Mouse (Mus musculus) ES-E14 (cell line): ENCODE data around the gene Osbpl9. TPM values are rescaled to one million over a fixed set of nuclear protein-coding genes. Genes with fewer than 3 reads are reported as not detected.

Experiments used
- DNase-seq: peaks from one replicate; pipeline ENCODE4 v3.0.0-alpha.2; 2013; ENCODE audit warnings: low read depth, low spot score
- H3K27ac ChIP-seq: 2 replicates; pipeline ENCODE4 v1.5.1; 2012; ENCODE audit warnings: low read depth, mild to moderate bottlenecking, low read length, moderate library complexity, mixed read lengths; ENCODE audit not compliant: poor library complexity, insufficient read depth, severe bottlenecking
- H3K36me3 ChIP-seq: 2 replicates; pipeline ENCODE4 v1.6.1; 2012; ENCODE audit warnings: mild to moderate bottlenecking, low read length, moderate library complexity, mixed read lengths; ENCODE audit not compliant: control insufficient read depth, poor library complexity, insufficient read depth, severe bottlenecking
- H3K4me1 ChIP-seq, 2 experiments: fragments of 150-350 bp in 1 of 2; sonication (generic) in 1 of 2; 2 replicates each; pipeline ENCODE4 v1.6.1; 2012; ENCODE audit warnings: low read length in 2 of 2, mild to moderate bottlenecking in 1 of 2, mixed read lengths in 1 of 2; ENCODE audit not compliant: control insufficient read depth in 2 of 2, insufficient read depth in 2 of 2, poor library complexity in 1 of 2
- H3K4me3 ChIP-seq, 2 experiments: fragments of 150-350 bp in 1 of 2; sonication (generic) in 1 of 2; 2 replicates each; pipeline ENCODE4 v1.5.1; 2012; ENCODE audit warnings: low read length in 2 of 2, low read depth in 1 of 2, mild to moderate bottlenecking in 1 of 2, mixed read lengths in 1 of 2; ENCODE audit not compliant: insufficient read depth in 1 of 2, poor library complexity in 1 of 2, severe bottlenecking in 1 of 2
- H3K9ac ChIP-seq: 2 replicates; pipeline ENCODE4 v1.6.1; 2012; ENCODE audit warnings: low read depth, mild to moderate bottlenecking, low read length, mixed read lengths; ENCODE audit not compliant: poor library complexity, insufficient read depth, severe bottlenecking
- H3K9me3 ChIP-seq: fragments of 150-350 bp; sonication (generic); 2 replicates; pipeline ENCODE4 v1.6.1; 2012; ENCODE audit warnings: low read depth, mild to moderate bottlenecking, low read length; ENCODE audit not compliant: control insufficient read depth, insufficient read depth
- CHD2 ChIP-seq: IDR thresholded peaks from 2 replicates; pipeline ENCODE4 v1.6.1; 2014; ENCODE audit warnings: mild to moderate bottlenecking, low read depth, low read length, inconsistent platforms
- HCFC1 ChIP-seq: IDR thresholded peaks from 2 replicates; pipeline ENCODE4 v1.6.1; 2012; ENCODE audit warnings: low read length, inconsistent platforms, borderline replicate concordance; ENCODE audit not compliant: insufficient read depth
- MAFK ChIP-seq: IDR thresholded peaks from 2 replicates; pipeline ENCODE4 v1.6.1; 2014; ENCODE audit warnings: mild to moderate bottlenecking, low read depth, low read length, inconsistent platforms; ENCODE audit not compliant: insufficient read depth
- ZC3H11A ChIP-seq: IDR thresholded peaks from 2 replicates; pipeline ENCODE4 v1.6.1; 2012; ENCODE audit warnings: low read depth, mild to moderate bottlenecking, inconsistent platforms, low read length, borderline replicate concordance
- ZNF384 ChIP-seq: IDR thresholded peaks from 2 replicates; pipeline ENCODE4 v1.6.1; 2012; ENCODE audit warnings: low read depth, low read length, inconsistent platforms
- in situ Hi-C, 2 experiments: fragments of 600-800 bp; cut with MboI; formaldehyde crosslinking; loops; one replicate each; pipeline ENCODE4 v1.15.1; 2025; ENCODE audit warnings: low sequenced_read_pairs in 2 of 2, inconsistent platforms in 1 of 2; ENCODE audit not compliant: unreplicated experiment in 2 of 2
- total RNA-seq: library from RNA; depleted of rRNA; stranded (reverse); fragments of 300-350 nt; gene quantifications from 2 replicates; pipeline ENCODE4 v1.2.3, GENCODE M21; 2012

Gene Osbpl9
- total RNA-seq, 1 experiment: 39.5 TPM

DNA sequence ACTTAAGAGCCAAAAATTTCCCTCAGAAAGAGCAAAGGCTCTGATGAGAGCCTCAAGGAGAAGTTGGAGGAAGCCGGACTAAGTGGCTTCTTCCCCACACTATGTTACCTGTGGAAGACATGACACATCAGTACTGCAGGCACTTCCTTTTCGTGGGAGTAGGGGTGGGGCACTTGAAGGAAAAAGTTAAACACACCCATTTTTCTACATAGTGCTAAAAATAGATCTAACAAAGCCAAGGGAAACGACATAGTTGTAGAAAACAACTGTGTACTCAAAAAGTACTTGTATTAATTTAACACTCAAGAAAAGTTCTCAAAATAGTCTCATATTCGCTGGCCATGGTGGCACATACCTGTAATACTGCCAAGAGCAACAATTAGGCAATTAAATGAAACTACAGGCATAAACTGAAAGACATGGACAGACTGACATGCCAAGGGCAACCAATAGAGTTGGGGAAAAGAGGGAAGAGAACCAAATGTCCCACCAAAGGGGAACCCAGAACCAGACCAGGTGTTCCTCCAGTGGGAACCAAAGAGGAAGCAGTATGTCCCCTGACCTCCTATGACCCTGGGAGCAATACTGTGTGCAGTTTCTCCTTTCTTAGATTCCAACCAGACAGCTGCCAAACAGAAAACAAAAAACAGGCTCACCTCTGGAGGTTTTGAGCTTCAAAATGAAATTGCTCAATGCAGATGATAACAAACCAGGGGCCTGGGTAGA lies 79.1 kb downstream of the Osbpl9 start:
- Histone ChIP-seq H3K4me1 (no peaks in the 10 kb centered on the region), H3K4me3 (no peak overlapping the region), H3K9ac (no peak overlapping the region), H3K27ac (no peak overlapping the region), H3K36me3 (no peaks in the 10 kb centered on the region), H3K9me3 (no peaks in the 10 kb centered on the region)
- no peak for DNase-seq
- TF ChIP-seq MAFK: no peak
- TF ChIP-seq CHD2: no peak
- TF ChIP-seq ZC3H11A: no peak
- TF ChIP-seq HCFC1: no peak
- in situ Hi-C loops: no loop called here

DNA sequence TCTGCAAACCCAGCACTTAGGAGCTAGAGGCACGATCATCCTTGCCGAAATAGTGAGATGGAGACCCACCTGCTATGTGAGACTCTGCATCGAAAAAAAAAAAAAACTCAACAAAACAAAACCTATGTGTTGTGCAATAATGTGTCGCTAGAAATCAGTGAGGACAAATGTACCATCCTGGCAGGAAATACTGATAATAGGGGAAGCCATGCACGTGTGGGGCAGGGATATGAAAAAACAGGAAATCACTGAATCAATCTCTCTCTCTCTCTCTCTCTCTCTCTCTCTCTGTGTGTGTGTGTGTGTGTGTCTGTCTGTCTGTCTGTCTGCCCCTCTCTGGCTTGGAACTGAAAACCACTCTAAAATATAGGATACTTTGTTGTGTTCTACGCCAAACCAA lies 81.3 kb downstream of the Osbpl9 start:
- Histone ChIP-seq H3K36me3 (no peaks in the 10 kb centered on the region), H3K4me1 (no peaks in the 10 kb centered on the region), H3K27ac (no peak overlapping the region), H3K9ac (no peak overlapping the region), H3K4me3 (no peak overlapping the region), H3K9me3 (no peaks in the 10 kb centered on the region)
- TF ChIP-seq MAFK (no peak), ZC3H11A (no peak)
- DNase-seq: no peak
- in situ Hi-C loops: no loop called here

DNA sequence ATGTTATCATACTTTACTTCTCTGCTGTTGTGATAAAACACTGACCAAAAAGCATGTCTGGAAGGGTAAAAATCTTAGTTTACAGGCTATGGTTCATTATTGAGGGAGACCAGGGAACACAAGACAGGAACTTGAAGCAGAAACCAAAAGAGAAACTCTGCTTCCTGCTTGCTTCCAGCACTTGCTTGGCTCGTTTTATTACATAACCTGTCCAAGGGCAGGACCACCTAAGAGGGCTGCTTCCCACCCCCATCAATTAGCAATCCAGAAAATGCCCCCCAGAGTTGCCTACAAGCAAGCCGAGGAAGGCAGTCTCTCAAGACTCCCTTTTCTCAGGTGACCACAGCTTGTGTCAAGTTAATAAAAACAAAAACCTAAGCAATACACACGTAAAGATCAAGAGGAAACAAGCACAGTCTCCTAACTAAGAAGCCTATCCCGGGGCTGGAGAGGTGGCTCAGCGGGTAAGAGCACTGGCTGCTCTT lies 82.4 kb downstream of the Osbpl9 start:
- TF ChIP-seq ZC3H11A (no peak), ZNF384 (no peak), MAFK (no peak)
- H3K4me3 ChIP-seq: no peak overlapping the region
- no peaks in the 10 kb centered on the region for H3K9me3 ChIP-seq
- no peak for DNase-seq
- no peaks in the 10 kb centered on the region for H3K4me1 ChIP-seq
- no peak overlapping the region for H3K9ac ChIP-seq
- no peak overlapping the region for H3K27ac ChIP-seq
- in situ Hi-C loops: no loop called here
- no peaks in the 10 kb centered on the region for H3K36me3 ChIP-seq

DNA sequence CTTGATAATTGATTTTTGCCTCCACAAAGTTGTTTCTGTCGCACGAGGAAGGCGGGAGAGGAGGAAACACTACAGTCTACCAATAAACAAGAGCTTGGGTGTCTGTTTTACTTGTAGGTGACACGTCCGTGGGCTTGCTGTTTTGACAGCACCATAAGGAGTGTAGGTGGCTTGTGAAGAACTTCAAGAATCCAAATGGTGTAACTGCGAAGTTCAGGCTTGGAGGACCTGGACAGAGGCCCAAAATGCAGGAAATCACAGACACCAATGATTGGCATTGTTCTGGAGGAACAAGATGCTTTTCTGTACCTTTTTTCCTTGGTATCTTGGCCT lies 83.8 kb downstream of the Osbpl9 start:
- Histone ChIP-seq H3K27ac (no peak overlapping the region), H3K36me3 (no peaks in the 10 kb centered on the region), H3K9ac (peak overlapping the region; percentile 79), H3K4me1 (no peaks in the 10 kb centered on the region), H3K9me3 (no peaks in the 10 kb centered on the region), H3K4me3 (peak overlapping the region; percentile 65 to 84)
- no peak for DNase-seq
- in situ Hi-C loops: no loop called here
- TF ChIP-seq ZC3H11A (no peak), HCFC1 (no peak), MAFK (no peak), CHD2 (no peak), ZNF384 (no peak)

DNA sequence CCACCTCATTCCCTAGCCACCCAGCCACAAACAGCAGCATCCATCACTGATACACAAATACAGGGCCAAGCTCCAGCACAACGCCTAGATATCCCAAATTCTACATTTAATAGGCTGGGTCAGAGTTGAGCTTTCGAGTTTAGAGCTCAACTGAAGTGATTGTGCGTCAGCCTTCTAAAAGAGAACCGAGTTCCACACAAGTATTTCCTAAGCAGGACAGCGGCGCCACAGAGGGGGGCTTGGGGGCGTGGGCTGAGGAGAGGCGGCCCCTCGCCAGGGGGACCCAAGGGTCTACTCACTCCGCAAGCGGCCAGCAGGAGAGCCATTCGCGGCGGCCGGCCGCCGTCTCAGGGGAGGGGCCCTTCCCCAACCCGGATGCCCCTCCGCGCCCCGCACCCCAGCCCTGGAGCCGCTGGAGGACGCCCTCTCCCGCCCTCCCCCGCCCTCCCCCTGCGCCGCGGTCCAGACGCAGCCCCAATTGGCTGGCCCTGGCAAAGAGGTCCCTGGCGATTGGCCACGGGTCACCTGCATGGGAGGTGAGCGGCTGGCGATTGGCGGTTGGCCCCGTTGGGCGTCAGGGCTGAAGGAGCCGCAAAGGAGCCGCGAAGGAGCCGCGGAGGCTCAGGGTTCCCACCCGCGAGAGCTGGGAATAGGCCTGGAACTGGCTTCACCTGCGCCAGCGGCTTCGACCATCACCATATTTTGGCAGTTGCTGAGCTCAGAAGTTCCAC lies 84.3 kb downstream of the Osbpl9 start:
- Histone ChIP-seq H3K4me3 (peak overlapping the region; percentile 67 to 91), H3K27ac (no peak overlapping the region), H3K36me3 (no peaks in the 10 kb centered on the region), H3K9ac (peak overlapping the region; percentile 79), H3K9me3 (no peaks in the 10 kb centered on the region), H3K4me1 (peaks cover 0 to 2% of the 10 kb centered on the region in 2 experiments; a peak in 1 of 4 replicates)
- in situ Hi-C loops: no loop called here
- TF ChIP-seq ZNF384: no peak
- no peak for TF ChIP-seq MAFK
- no peak for TF ChIP-seq HCFC1
- TF ChIP-seq CHD2: peak; percentile 66
- TF ChIP-seq ZC3H11A: no peak
- DNase-seq: peak; percentile 86
